Mouse (Mus musculus) ES-E14 (cell line): ENCODE measurements at regions not wholly inside any gene's neighbourhood (a gene's known extent, or its start where the extent isn't known, plus 50 kb on each side); places are given as distances from the start of the nearest gene placed in this dataset.
A peak's percentile ranks its signal among the peaks of the same experiment; 100 is the strongest.

ENCODE experiments used
- DNase-seq: peaks from one replicate; pipeline ENCODE4 v3.0.0-alpha.2; 2013; ENCODE audit warnings: low read depth, low spot score
- H3K27ac ChIP-seq: 2 replicates; pipeline ENCODE4 v1.5.1; 2012; ENCODE audit warnings: low read depth, mild to moderate bottlenecking, low read length, moderate library complexity, mixed read lengths; ENCODE audit not compliant: poor library complexity, insufficient read depth, severe bottlenecking
- H3K36me3 ChIP-seq: 2 replicates; pipeline ENCODE4 v1.6.1; 2012; ENCODE audit warnings: mild to moderate bottlenecking, low read length, moderate library complexity, mixed read lengths; ENCODE audit not compliant: control insufficient read depth, poor library complexity, insufficient read depth, severe bottlenecking
- H3K4me1 ChIP-seq, 2 experiments: fragments of 150-350 bp in 1 of 2; sonication (generic) in 1 of 2; 2 replicates each; pipeline ENCODE4 v1.6.1; 2012; ENCODE audit warnings: low read length in 2 of 2, mild to moderate bottlenecking in 1 of 2, mixed read lengths in 1 of 2; ENCODE audit not compliant: control insufficient read depth in 2 of 2, insufficient read depth in 2 of 2, poor library complexity in 1 of 2
- H3K4me3 ChIP-seq, 2 experiments: fragments of 150-350 bp in 1 of 2; sonication (generic) in 1 of 2; 2 replicates each; pipeline ENCODE4 v1.5.1; 2012; ENCODE audit warnings: low read length in 2 of 2, low read depth in 1 of 2, mild to moderate bottlenecking in 1 of 2, mixed read lengths in 1 of 2; ENCODE audit not compliant: insufficient read depth in 1 of 2, poor library complexity in 1 of 2, severe bottlenecking in 1 of 2
- H3K9ac ChIP-seq: 2 replicates; pipeline ENCODE4 v1.6.1; 2012; ENCODE audit warnings: low read depth, mild to moderate bottlenecking, low read length, mixed read lengths; ENCODE audit not compliant: poor library complexity, insufficient read depth, severe bottlenecking
- H3K9me3 ChIP-seq: fragments of 150-350 bp; sonication (generic); 2 replicates; pipeline ENCODE4 v1.6.1; 2012; ENCODE audit warnings: low read depth, mild to moderate bottlenecking, low read length; ENCODE audit not compliant: control insufficient read depth, insufficient read depth
- CHD2 ChIP-seq: IDR thresholded peaks from 2 replicates; pipeline ENCODE4 v1.6.1; 2014; ENCODE audit warnings: mild to moderate bottlenecking, low read depth, low read length, inconsistent platforms
- HCFC1 ChIP-seq: IDR thresholded peaks from 2 replicates; pipeline ENCODE4 v1.6.1; 2012; ENCODE audit warnings: low read length, inconsistent platforms, borderline replicate concordance; ENCODE audit not compliant: insufficient read depth
- MAFK ChIP-seq: IDR thresholded peaks from 2 replicates; pipeline ENCODE4 v1.6.1; 2014; ENCODE audit warnings: mild to moderate bottlenecking, low read depth, low read length, inconsistent platforms; ENCODE audit not compliant: insufficient read depth
- ZC3H11A ChIP-seq: IDR thresholded peaks from 2 replicates; pipeline ENCODE4 v1.6.1; 2012; ENCODE audit warnings: low read depth, mild to moderate bottlenecking, inconsistent platforms, low read length, borderline replicate concordance
- ZNF384 ChIP-seq: IDR thresholded peaks from 2 replicates; pipeline ENCODE4 v1.6.1; 2012; ENCODE audit warnings: low read depth, low read length, inconsistent platforms
- in situ Hi-C, 2 experiments: fragments of 600-800 bp; cut with MboI; formaldehyde crosslinking; loops; one replicate each; pipeline ENCODE4 v1.15.1; 2025; ENCODE audit warnings: low sequenced_read_pairs in 2 of 2, inconsistent platforms in 1 of 2; ENCODE audit not compliant: unreplicated experiment in 2 of 2

DNA sequence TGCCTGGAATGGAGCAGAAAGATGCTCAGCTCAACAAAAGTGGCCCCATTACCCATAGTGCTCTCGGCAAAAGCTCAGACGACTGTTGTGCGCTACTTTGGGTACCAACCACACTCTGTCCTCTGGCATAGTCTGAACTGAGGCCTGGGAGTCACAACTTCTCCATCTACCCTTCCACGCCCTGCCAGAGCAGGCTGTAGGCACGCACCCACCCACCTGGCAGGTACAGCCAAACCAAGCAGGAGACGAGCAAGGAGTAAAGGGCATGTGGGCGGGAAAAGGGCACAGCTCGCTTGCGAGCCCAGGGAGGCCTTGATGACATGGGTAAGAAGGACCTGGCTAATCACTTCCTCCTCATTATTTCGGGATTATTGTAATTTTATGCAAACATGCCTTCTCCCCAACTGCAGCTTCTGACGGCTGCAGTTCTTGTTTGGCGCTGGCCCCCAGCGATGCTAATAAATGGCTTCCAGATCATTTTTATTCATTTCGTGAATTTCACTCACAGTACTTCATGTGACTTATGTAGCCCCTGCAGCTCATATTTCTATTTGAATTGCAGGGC, 150.0 kb downstream of the Gm9195 start:
- no peaks in the 10 kb centered on the region for H3K36me3 ChIP-seq
- no peak overlapping the region for H3K4me3 ChIP-seq
- in situ Hi-C loops: no loop called here
- no peaks in the 10 kb centered on the region for H3K4me1 ChIP-seq
- no peak overlapping the region for H3K27ac ChIP-seq
- no peak overlapping the region for H3K9ac ChIP-seq
- no peak for TF ChIP-seq ZNF384
- no peak for TF ChIP-seq MAFK
- TF ChIP-seq ZC3H11A: no peak
- TF ChIP-seq HCFC1: no peak
- no peak for TF ChIP-seq CHD2
- no peak for DNase-seq
- no peaks in the 10 kb centered on the region for H3K9me3 ChIP-seq

DNA sequence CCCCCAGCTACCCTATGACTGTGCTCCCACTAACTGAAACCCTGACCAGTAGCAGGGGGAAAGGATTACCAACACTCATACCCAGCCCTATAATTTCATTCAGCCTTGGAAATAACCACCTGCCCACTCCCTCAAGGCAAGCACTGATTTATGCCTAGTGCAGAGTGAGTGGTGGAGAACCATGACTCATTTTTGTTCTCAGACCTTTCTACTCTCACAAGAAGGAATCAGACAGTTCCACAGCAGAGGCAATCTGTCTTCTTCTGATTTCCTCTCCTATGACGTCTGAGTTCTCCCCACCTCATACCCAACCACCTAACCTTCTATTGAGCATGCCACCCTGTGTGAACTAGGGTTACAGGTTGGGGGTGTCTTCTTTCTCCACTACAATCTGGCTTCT, 153.6 kb downstream of the Gm9195 start:
- in situ Hi-C loops: no loop called here
- H3K4me3 ChIP-seq: no peak overlapping the region
- no peak for DNase-seq
- TF ChIP-seq HCFC1 (no peak), MAFK (no peak), ZNF384 (no peak), ZC3H11A (no peak), CHD2 (no peak)
- no peaks in the 10 kb centered on the region for H3K36me3 ChIP-seq
- no peak overlapping the region for H3K27ac ChIP-seq
- no peaks in the 10 kb centered on the region for H3K9me3 ChIP-seq
- no peak overlapping the region for H3K9ac ChIP-seq
- H3K4me1 ChIP-seq: no peaks in the 10 kb centered on the region

DNA sequence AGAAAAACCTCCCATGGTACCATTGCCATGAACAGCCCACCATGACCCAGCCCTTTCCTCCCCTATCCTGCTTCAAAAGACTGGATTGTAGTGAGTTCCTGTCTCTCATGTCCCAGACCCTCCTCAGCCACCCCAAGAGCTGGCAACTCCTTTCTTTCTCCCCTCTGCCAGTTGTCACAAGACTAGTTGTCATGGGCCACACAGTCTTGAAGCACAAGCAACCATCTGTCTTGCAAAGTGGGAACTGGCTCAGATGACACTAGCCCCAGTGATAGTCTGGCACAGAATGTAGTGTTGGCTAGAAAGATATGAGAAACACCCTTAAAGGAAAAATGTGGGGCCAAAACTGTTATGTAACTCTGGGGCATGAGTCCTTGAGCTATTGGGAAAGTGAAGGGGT, 187.8 kb downstream of the Gm9195 start:
- H3K9me3 ChIP-seq: no peaks in the 10 kb centered on the region
- in situ Hi-C loops: no loop called here
- H3K27ac ChIP-seq: no peak overlapping the region
- H3K36me3 ChIP-seq: no peaks in the 10 kb centered on the region
- H3K9ac ChIP-seq: no peak overlapping the region
- no peak for DNase-seq
- no peaks in the 10 kb centered on the region for H3K4me1 ChIP-seq
- TF ChIP-seq ZNF384: no peak
- no peak for TF ChIP-seq MAFK
- TF ChIP-seq CHD2: no peak
- no peak for TF ChIP-seq ZC3H11A
- no peak for TF ChIP-seq HCFC1
- H3K4me3 ChIP-seq: no peak overlapping the region

DNA sequence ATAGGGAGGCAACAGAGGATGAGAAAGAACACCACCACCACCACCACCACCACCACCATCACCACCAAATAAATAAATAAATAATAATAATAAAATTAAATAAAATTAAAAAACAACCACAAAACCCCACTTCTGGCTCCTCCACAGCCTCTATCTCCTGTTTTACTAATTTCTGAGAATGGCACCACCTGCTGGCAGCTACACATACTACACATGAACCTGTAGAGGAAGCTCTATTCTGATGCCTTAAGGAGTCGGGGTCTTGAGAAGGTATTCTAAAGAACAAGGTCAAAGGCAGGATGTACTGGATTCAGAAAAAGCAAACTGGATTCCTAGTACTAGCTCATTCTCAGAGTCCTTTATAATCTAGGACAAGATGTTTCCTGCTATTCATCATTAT, 191.6 kb downstream of the Gm9195 start:
- H3K4me3 ChIP-seq: no peak overlapping the region
- no peak for TF ChIP-seq CHD2
- TF ChIP-seq HCFC1: no peak
- no peak for TF ChIP-seq MAFK
- TF ChIP-seq ZNF384: no peak
- no peak overlapping the region for H3K9ac ChIP-seq
- in situ Hi-C loops: no loop called here
- H3K27ac ChIP-seq: no peak overlapping the region
- H3K4me1 ChIP-seq: 0 out of 4 replicates have a peak, but pooled peaks cover 0 to 2% of the 10 kb centered on the region in 2 experiments
- no peaks in the 10 kb centered on the region for H3K36me3 ChIP-seq
- H3K9me3 ChIP-seq: no peaks in the 10 kb centered on the region
- peak; percentile 47 for DNase-seq

DNA sequence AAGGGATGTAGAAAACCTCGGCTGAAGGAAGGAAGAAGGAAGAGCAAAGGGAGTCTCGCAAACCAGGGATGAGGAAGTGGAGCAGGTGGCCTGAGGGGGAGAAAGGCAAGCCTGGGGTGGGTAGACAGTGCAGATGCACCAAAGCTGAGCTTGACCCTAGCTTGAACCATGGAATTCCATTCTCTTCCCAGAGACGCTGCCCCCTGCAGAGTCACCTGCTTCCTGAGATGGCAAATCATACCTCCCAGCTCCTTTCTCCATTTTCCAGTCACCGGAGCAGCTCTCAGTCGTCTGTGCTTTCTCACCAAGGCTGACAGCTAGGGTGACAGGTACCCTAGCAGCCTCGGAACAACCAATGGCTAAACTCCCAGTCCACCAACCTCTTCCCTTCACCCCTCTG, 197.0 kb downstream of the Gm9195 start:
- DNase-seq: no peak
- Histone ChIP-seq H3K36me3 (no peaks in the 10 kb centered on the region), H3K9ac (no peak overlapping the region), H3K9me3 (no peaks in the 10 kb centered on the region), H3K27ac (no peak overlapping the region), H3K4me3 (no peak overlapping the region), H3K4me1 (0 out of 4 replicates have a peak, but pooled peaks cover 0 to 4% of the 10 kb centered on the region in 2 experiments)
- no peak for TF ChIP-seq CHD2
- TF ChIP-seq MAFK: no peak
- TF ChIP-seq ZNF384: no peak
- no peak for TF ChIP-seq HCFC1
- TF ChIP-seq ZC3H11A: no peak
- in situ Hi-C loops: no loop called here
